Mouse (Mus musculus) right cerebral cortex, postnatal 25 days (tissue): ENCODE results near the gene Pold4.

Experiments used
- DNase-seq: peaks from one replicate; pipeline ENCODE4 v3.0.0; 2022

The Pold4 gene

DNA sequence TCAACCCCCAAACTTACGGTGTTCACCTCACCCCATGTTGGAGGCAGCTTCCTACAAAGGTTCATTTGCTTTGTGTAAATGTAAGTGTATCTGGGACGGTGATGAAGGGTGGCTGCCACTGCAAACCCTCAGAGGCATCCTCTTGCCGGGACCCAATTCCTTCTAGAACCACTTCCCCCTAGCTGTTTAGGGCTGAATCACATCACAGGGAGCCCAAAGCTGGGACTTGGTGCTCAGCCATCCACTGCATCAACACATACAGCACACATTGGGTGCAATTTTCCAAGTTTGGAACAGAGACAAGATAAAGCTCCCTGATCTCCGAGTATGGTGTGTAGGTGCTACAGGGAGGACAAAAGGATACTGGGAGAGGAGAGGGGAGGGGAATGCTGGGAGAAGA, 26.8 kb upstream of the Pold4 start:
- DNase-seq = no peak

- no peak for DNase-seq
Observed at GRCm38 (mm10) chr19:4206971-4207370, 24.7 kb upstream of the Pold4 start.

- DNase-seq = no peak
Observed at GRCm38 (mm10) chr19:4208563-4208962, 23.1 kb upstream of the Pold4 start.

GRCm38 (mm10) chr19:4211891-4212588, 19.7 kb upstream of the Pold4 start:
- DNase-seq = no peak

DNA sequence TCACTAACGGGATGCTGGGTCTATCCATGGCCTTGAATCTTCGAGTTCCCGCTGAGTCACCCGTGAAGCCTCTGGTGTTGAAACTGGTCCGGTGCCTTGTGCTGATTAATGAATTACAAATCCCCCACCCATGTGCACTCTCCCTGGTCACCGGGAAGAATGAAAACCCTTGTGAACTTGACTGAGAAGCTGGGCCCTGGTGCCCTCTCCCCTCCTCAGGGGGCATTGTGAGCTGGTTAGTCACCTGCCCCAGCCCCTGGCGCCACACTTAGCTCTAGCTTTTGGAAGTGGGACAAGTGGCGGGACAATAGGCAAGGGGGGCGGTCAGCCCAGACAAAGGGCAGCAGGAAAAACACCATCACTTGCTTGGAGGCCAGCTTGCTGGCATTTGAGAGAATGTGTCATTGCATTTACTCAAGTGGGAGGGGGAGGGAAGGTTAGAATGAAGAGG, 18.1 kb upstream of the Pold4 start:
- DNase-seq = no peak

GRCm38 (mm10) chr19:4214071-4214770, 17.5 kb upstream of the Pold4 start, which contains the start of the genes Clcf1 and AC109138.7:
TSS of gene Clcf1 (plus strand) at chr19:4214238.
TSS of gene AC109138.7 (plus strand) at chr19:4214357.
- no peak for DNase-seq

DNA sequence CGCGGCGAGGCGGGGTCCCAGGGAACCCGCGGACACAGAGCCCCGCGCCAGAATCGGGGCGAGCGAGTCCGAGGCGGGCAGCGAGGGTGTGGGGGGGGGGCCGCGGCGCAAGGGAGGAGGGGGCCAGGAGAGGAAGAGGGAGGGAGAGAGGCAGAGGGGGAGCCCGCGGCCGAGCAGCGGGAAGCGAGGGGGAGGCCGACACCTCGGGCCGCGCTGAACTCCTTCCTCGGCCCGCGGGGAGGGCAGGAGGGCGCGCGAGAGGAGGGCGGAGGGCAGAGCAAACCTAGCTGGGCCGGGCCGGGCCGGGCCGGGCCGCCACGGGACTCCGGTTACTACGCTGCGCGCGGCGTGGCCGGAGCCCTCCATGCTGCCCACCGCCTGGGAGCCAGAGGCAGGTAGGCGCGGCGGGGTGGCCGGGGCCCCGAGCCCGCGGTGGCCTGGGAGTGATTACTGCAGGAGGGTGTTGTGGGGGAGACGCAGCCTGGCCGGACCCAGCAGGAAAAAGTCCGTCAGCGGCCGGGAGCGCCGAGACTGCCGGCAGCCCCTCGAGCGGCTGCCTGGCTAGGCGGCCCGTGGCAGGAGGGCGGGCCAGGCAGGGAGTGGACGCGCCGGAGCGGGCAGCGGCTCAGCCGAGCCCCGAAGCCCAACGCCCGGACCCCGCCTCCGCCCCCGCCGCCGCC, 16.8 kb upstream of the Pold4 start:
- DNase-seq = no peak

DNA sequence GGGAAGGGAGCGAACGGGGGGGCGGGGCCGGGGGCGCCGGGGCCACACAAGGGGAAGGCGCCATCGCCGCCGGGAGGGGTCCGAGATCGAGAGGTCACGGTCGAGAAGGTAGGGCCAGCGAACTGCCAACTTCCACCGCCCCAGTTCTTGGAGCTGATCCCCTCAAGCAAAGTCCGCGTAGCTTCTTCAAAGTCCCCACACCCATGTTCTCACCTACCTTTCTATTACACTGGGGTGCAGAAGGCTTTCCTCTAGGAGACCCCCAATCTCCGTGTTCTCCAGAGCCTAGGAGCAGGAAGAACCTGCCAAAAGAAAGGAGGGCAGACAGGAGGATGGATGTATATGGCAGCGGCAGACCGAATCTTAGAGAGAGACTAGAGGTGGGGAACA, 16.3 kb upstream of the Pold4 start:
- no peak for DNase-seq

GRCm38 (mm10) chr19:4216041-4216685, 15.5 kb upstream of the Pold4 start:
- no peak for DNase-seq

DNA sequence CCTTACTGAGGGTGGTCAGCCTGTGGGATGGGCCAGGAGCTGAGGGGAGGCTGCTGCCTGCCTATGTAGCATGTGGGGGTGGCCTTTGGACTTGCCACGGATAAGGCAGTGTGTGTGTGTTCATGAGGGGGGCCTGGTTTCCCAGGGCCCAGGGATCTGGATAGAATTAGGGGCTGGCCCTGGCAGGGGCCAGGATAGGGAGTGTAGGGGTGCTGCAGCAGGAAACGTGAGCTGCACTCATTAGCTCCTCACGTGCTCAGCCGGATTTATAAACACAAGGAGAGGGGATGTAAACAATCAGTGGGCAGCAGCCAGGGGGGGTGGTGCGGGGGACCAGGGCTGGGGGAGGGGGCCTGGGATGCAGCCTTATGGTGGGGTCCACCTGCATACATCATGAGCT, 14.6 kb upstream of the Pold4 start:
- DNase-seq = no peak

DNA sequence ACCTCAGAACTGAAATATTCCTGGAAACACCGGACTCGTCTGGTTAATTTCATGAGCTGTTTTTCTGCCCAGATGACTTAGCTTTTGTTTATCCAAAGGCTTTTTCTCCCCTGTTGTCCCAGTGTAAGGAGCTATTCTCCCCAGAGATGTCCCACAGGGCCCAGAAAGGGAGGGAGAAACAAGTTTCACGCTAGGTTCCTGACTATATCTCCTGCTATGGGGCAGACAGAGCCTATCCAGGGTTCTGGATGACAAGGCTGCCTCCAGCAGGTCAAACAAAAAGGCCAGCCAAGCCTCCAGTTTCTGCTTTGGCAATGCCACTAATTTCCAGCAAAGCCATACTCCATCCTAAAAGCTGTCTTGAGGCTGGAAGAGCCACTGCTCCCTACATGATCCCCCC, 13.8 kb upstream of the Pold4 start:
- no peak for DNase-seq

- no peak for DNase-seq
Observed at GRCm38 (mm10) chr19:4218293-4218692, 13.4 kb upstream of the Pold4 start.

- no peak for DNase-seq
Observed at GRCm38 (mm10) chr19:4218784-4219183, 12.9 kb upstream of the Pold4 start.

DNA sequence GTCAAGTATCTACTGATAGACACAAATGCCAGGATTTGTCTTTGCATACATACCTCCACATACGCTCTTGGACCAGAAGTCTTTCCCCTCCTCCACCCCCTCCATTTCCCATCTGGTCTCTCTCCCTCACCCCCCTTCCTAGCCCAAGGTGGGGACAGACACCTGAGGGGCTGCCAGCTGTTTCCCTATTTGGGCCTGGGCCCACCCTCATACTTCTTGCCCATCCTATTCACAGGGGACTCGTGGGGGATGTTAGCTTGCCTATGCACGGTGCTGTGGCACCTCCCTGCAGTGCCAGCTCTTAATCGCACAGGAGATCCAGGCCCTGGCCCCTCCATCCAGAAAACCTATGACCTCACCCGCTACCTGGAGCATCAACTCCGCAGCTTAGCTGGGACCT, 11.8 kb upstream of the Pold4 start:
- DNase-seq = no peak

DNA sequence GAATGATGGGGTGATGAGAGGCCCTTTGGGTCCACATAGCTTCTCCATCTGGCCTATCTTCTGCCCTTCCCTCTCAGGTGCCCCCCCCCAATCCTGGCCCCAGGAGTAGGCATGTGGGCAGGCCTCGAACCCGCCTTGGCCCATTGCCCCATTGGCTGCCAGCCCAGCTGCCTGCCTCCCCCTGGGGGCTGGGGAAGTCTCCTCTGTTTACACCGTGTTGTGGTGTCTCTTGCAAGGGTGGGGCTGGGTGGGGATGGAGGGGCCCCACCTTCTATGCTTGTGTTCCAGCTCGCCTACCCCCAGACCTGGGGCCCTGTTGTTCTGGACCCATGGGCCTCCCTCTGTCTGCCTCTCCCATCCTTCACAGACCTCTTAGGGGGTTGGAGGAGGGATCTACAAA, 11.3 kb upstream of the Pold4 start:
- no peak for DNase-seq

DNA sequence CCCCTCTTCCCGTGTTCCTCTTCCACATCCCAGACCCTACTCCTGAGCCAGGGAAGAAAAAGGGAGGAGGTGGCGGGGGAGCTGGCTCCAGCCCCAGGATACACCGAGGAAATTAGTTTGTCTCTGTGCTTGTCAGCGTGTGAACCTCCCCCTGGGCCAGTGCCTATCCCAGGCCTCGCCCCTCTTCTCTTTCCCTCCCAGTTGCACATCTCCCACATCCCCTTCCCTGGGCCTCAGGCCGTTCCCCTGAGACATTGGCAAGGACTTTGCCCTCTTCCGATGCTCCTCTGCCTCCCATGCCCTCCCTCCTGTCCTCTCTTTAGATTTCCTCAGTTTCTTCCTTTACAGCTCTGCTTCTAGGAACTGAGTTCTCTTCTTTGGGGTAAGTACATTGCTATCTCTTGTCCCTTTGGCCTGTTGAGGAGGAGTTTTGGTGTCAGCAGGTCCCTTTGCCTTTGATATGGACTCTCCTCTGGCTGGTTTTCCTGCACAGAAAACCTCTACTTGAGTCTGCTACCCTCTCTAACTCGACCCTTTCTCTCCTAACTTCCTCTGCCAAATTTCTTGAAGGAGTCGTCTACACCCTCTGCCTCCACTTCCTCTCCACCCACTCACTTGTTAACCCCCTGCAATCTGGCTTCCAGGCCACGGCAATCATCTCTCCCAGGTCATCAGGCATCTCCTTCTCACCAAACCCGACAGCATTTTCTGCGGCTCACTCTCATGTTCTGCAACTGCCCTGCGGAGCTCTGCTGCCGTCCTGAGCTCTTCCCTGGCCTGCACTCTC, 10.5 kb upstream of the Pold4 start:
- DNase-seq = no peak

- no peak for DNase-seq
Observed at GRCm38 (mm10) chr19:4222165-4222564, 9.5 kb upstream of the Pold4 start.

DNA sequence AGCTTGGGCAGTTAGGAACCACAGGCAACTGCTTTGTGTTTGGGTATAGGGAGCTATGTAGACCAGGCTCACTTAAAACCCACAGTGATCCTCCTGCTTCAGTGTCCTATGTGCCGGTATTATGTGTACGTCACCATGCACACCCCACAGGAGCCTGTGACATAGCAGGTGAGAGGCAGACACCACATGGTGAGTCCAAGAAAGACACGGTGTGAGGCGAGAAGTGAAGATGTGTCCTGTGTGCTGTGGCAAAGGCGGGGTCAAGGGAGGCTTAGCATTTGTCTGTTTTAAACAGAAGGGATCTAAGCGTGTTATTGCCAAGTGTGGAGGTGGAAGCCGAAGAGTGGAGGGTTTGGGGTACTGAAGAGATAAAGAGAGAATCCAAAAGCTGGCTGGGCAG, 4.9 kb upstream of the Pold4 start:
- DNase-seq = no peak

- no peak for DNase-seq
Observed at GRCm38 (mm10) chr19:4227446-4227845, 4.3 kb upstream of the Pold4 start.

GRCm38 (mm10) chr19:4227894-4228678, 3.6 kb upstream of the Pold4 start:
- DNase-seq = peak; percentile 61

GRCm38 (mm10) chr19:4228891-4229290, 2.8 kb upstream of the Pold4 start:
- no peak for DNase-seq
